Mouse (Mus musculus) heart, embryonic 15.5 days (tissue): ENCODE results near the gene Stx6. TPM values are rescaled to one million over a fixed set of nuclear protein-coding genes. Genes with fewer than 3 reads are reported as not detected.

Experiments used
- ATAC-seq: fragments of 200-750 bp; cut with Nextera tagmentation; replicated peaks from 2 replicates; pipeline ENCODE4 v1.8.0; 2017; ENCODE audit warnings: low read depth, moderate TSS enrichment; ENCODE audit not compliant: insufficient number of reproducible peaks, insufficient read depth, low FRiP score
- H3K27ac ChIP-seq: fragments of 300-500 bp; sonication (generic); 2 replicates; pipeline ENCODE4 v1.5.1; 2015; ENCODE audit warnings: mild to moderate bottlenecking, inconsistent platforms
- H3K27me3 ChIP-seq: fragments of 300-500 bp; sonication (generic); 2 replicates; pipeline ENCODE4 v1.6.1; 2015; ENCODE audit warnings: inconsistent platforms
- H3K36me3 ChIP-seq: fragments of 300-500 bp; sonication (generic); 2 replicates; pipeline ENCODE4 v1.6.1; 2015; ENCODE audit warnings: mild to moderate bottlenecking, inconsistent platforms
- H3K4me1 ChIP-seq: fragments of 300-500 bp; sonication (generic); replicated peaks from 2 replicates; pipeline ENCODE4 v1.6.1; 2015; ENCODE audit warnings: inconsistent platforms
- H3K4me2 ChIP-seq: fragments of 300-500 bp; sonication (generic); 2 replicates; pipeline ENCODE4 v1.6.1; 2015; ENCODE audit warnings: inconsistent platforms, mild to moderate bottlenecking, moderate library complexity
- H3K4me3 ChIP-seq: fragments of 300-500 bp; sonication (generic); 2 replicates; pipeline ENCODE4 v1.5.1; 2015; ENCODE audit warnings: mild to moderate bottlenecking, inconsistent platforms
- H3K9ac ChIP-seq: fragments of 300-500 bp; sonication (generic); 2 replicates; pipeline ENCODE4 v1.6.1; 2015; ENCODE audit warnings: mild to moderate bottlenecking, inconsistent platforms
- H3K9me3 ChIP-seq: fragments of 300-500 bp; sonication (generic); replicated peaks from 2 replicates; pipeline ENCODE4 v1.6.1; 2016; ENCODE audit warnings: inconsistent platforms
- WGBS: fragments of 180-500 bp; shearing (Covaris S2); methylation state at CpG from one replicate; pipeline ENCODE4 v1.1.7; 2015; ENCODE audit warnings: mixed read lengths; 5-methylcytosine and 5-hydroxymethylcytosine counted together
- polyA plus RNA-seq: library from polyadenylated mRNA; unstranded; fragments of >200 nt; fragmentation: Nextera tagmentation; extraction: Ambion mirVana; gene quantifications from 2 replicates; pipeline ENCODE4 v1.2.1, GENCODE M21; 2015

Gene Stx6
- polyA plus RNA-seq, 1 experiment from 2014 or later = 47.7 TPM

- no peaks in the 10 kb centered on the region for H3K9me3 ChIP-seq
- 84% methylated on average over 5 of the region's 5 CpGs for WGBS
- no peak overlapping the region for H3K4me2 ChIP-seq
Measured at GRCm38 (mm10) chr1:155127429-155127934, 31.0 kb upstream of the Stx6 start.

GRCm38 (mm10) chr1:155134866-155135265, 23.6 kb upstream of the Stx6 start:
- Histone ChIP-seq H3K4me1 (peaks cover 48% of the 10 kb centered on the region), H3K27ac (0 out of 2 replicates have a peak overlapping the region, but pooled peaks have one; percentile 64), H3K9me3 (no peaks in the 10 kb centered on the region), H3K4me2 (no peak overlapping the region), H3K9ac (no peak overlapping the region), H3K27me3 (no peaks in the 10 kb centered on the region), H3K4me3 (no peak overlapping the region), H3K36me3 (no peaks in the 10 kb centered on the region)
- no peak for ATAC-seq
- 29% methylated on average over 8 of the region's 8 CpGs for WGBS

More at GRCm38 (mm10) chr1:155127429-155127934, 31.0 kb upstream of the Stx6 start:
- Histone ChIP-seq H3K36me3 (no peaks in the 10 kb centered on the region), H3K4me1 (peaks cover 5% of the 10 kb centered on the region), H3K27ac (no peak overlapping the region), H3K27me3 (no peaks in the 10 kb centered on the region), H3K4me3 (no peak overlapping the region), H3K9ac (no peak overlapping the region)
- no peak for ATAC-seq

GRCm38 (mm10) chr1:155138795-155139194, 19.7 kb upstream of the Stx6 start:
- no peaks in the 10 kb centered on the region for H3K36me3 ChIP-seq
- H3K9ac ChIP-seq = no peak overlapping the region
- peaks cover 48% of the 10 kb centered on the region for H3K4me1 ChIP-seq
- ATAC-seq = no peak
- no peaks in the 10 kb centered on the region for H3K9me3 ChIP-seq
- 0 out of 2 replicates have a peak overlapping the region, but pooled peaks have one; percentile 35 for H3K27ac ChIP-seq
- H3K27me3 ChIP-seq = no peaks in the 10 kb centered on the region
- no peak overlapping the region for H3K4me2 ChIP-seq
- H3K4me3 ChIP-seq = no peak overlapping the region
- 71% methylated on average over 7 of the region's 7 CpGs for WGBS

- ATAC-seq = no peak
- Histone ChIP-seq H3K9ac (no peak overlapping the region), H3K4me3 (no peak overlapping the region), H3K9me3 (no peaks in the 10 kb centered on the region), H3K27ac (no peak overlapping the region), H3K36me3 (no peaks in the 10 kb centered on the region), H3K27me3 (no peaks in the 10 kb centered on the region), H3K4me2 (no peak overlapping the region), H3K4me1 (peaks cover 39% of the 10 kb centered on the region)
- WGBS = 56% methylated on average over 2 of the region's 2 CpGs
Measured at GRCm38 (mm10) chr1:155140076-155140475, 18.4 kb upstream of the Stx6 start.

GRCm38 (mm10) chr1:155145620-155146019, 12.9 kb upstream of the Stx6 start:
- H3K36me3 ChIP-seq = no peaks in the 10 kb centered on the region
- H3K4me1 ChIP-seq = peaks cover 8% of the 10 kb centered on the region
- no peak for ATAC-seq
- H3K4me3 ChIP-seq = peak overlapping the region; percentile 54
- H3K4me2 ChIP-seq = peak overlapping the region; percentile 58
- H3K9me3 ChIP-seq = no peaks in the 10 kb centered on the region
- 40% methylated on average over 6 of the region's 6 CpGs for WGBS
- H3K9ac ChIP-seq = peak overlapping the region; percentile 47; the same call in 1 of the 2 replicates
- H3K27ac ChIP-seq = peak overlapping the region; percentile 62; the same call in 1 of the 2 replicates
- H3K27me3 ChIP-seq = no peaks in the 10 kb centered on the region

GRCm38 (mm10) chr1:155146572-155146980, 11.9 kb upstream of the Stx6 start, which contains the start of gene Mr1:
Mr1 (minus strand) TSS chr1:155146814.
- Histone ChIP-seq H3K4me3 (peak within 1 kb of the TSS; percentile 54), H3K4me2 (peak within 1 kb of the TSS; percentile 58), H3K9me3 (no peaks in the 10 kb centered on the region), H3K27ac (peak within 1 kb of the TSS; percentile 62; the same call in 1 of the 2 replicates), H3K4me1 (peaks cover 8% of the 10 kb centered on the region), H3K9ac (peak within 1 kb of the TSS; percentile 47), H3K27me3 (no peaks in the 10 kb centered on the region), H3K36me3 (no peaks in the 10 kb centered on the region)
- peak; percentile 93 for ATAC-seq
- 33% methylated on average over 8 of the region's 8 CpGs for WGBS

GRCm38 (mm10) chr1:155147228-155147627, 11.3 kb upstream of the Stx6 start:
- Histone ChIP-seq H3K4me3 (no peak overlapping the region), H3K27ac (no peak overlapping the region), H3K9me3 (no peaks in the 10 kb centered on the region), H3K27me3 (no peaks in the 10 kb centered on the region), H3K4me2 (no peak overlapping the region), H3K4me1 (peaks cover 8% of the 10 kb centered on the region), H3K36me3 (no peaks in the 10 kb centered on the region), H3K9ac (no peak overlapping the region; the same call in 1 of the 2 replicates)
- WGBS = 83% methylated on average over 2 of the region's 2 CpGs
- no peak for ATAC-seq

- WGBS = 84% methylated on average over 3 of the region's 3 CpGs
- Histone ChIP-seq H3K36me3 (no peaks in the 10 kb centered on the region), H3K9ac (no peak overlapping the region), H3K27me3 (no peaks in the 10 kb centered on the region), H3K27ac (no peak overlapping the region), H3K4me3 (no peak overlapping the region), H3K9me3 (no peaks in the 10 kb centered on the region), H3K4me1 (peaks cover 8% of the 10 kb centered on the region), H3K4me2 (no peak overlapping the region)
- ATAC-seq = no peak
Measured at GRCm38 (mm10) chr1:155149403-155149802, 9.1 kb upstream of the Stx6 start.

GRCm38 (mm10) chr1:155150821-155151220, 7.7 kb upstream of the Stx6 start:
- Histone ChIP-seq H3K4me3 (no peak overlapping the region), H3K4me1 (0 out of 2 replicates have a peak, but pooled peaks cover 2% of the 10 kb centered on the region), H3K4me2 (no peak overlapping the region), H3K27me3 (no peaks in the 10 kb centered on the region), H3K27ac (no peak overlapping the region), H3K9me3 (no peaks in the 10 kb centered on the region), H3K9ac (no peak overlapping the region), H3K36me3 (no peaks in the 10 kb centered on the region)
- no peak for ATAC-seq
- WGBS = 85% methylated on average over 5 of the region's 5 CpGs

- no peaks in the 10 kb centered on the region for H3K27me3 ChIP-seq
- H3K9ac ChIP-seq = no peak overlapping the region
- H3K4me2 ChIP-seq = no peak overlapping the region
- ATAC-seq = no peak
- no peak overlapping the region for H3K4me3 ChIP-seq
- H3K27ac ChIP-seq = no peak overlapping the region
- H3K4me1 ChIP-seq = peaks cover 4% of the 10 kb centered on the region
- 54% methylated on average over 4 of the region's 4 CpGs for WGBS
- no peaks in the 10 kb centered on the region for H3K9me3 ChIP-seq
- H3K36me3 ChIP-seq = no peaks in the 10 kb centered on the region
Measured at GRCm38 (mm10) chr1:155153906-155154305, 4.6 kb upstream of the Stx6 start.

- Histone ChIP-seq H3K9me3 (no peaks in the 10 kb centered on the region), H3K4me3 (peak overlapping the region; percentile 94), H3K36me3 (no peaks in the 10 kb centered on the region), H3K4me2 (peak overlapping the region; percentile 77), H3K4me1 (peaks cover 12% of the 10 kb centered on the region), H3K27me3 (no peaks in the 10 kb centered on the region), H3K27ac (peak overlapping the region; percentile 93), H3K9ac (peak overlapping the region; percentile 91)
- WGBS = under 1% methylated on average over 45 of the region's 46 CpGs
- peak; percentile 55; the same call in 1 of the 2 replicates for ATAC-seq
Measured at GRCm38 (mm10) chr1:155158970-155159484, 512 bp downstream of the Stx6 start.

- Histone ChIP-seq H3K27ac (no peak overlapping the region), H3K4me3 (no peak overlapping the region), H3K4me2 (no peak overlapping the region), H3K9ac (no peak overlapping the region), H3K36me3 (no peaks in the 10 kb centered on the region), H3K27me3 (no peaks in the 10 kb centered on the region), H3K9me3 (no peaks in the 10 kb centered on the region), H3K4me1 (peaks cover 2% of the 10 kb centered on the region; the same call in 1 of the 2 replicates)
- WGBS = 81% methylated on average over 3 of the region's 3 CpGs
- no peak for ATAC-seq
Measured at GRCm38 (mm10) chr1:155167453-155167852, 8.9 kb downstream of the Stx6 start.
